9 mouse cellular contexts compared by ENCODE assay signal in the genomic region with DNA sequence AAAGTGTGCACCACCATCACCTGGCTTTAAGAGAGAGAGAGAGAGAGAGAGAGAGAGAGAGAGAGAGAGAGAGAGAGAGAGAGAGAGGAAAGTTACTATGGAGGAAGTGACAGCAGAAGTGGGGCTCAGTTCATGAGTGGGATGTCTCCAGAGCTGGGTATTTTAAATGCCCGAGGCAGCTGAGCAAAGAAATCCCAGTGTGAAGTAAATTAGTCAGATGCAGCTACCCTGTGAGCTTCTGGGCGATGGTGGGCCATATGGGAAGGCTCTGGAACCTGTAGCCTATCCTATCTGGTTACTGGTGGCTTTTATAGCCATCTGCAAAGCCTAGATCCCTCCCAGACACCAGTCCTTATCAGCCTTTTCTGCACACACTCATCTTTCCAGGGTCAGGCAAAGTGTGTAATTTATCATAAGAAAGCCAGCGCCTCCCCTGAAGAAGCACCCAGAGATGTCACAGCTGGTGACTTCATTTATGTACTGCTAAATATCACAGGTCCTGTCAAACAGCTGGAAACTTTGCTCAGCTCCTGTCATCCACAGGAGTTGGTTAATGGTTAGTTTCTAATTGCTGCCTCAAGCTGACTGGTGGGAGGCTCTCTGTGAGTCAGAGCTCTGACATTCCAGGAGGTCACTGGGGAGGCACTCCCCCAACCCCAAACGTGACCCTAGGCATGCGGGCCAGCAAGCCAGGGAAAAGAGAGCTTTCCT.
A peak's percentile ranks its signal among the peaks of the same experiment; 100 is the strongest.
DNase-seq lines count a peak whose midpoint lies in the region; ATAC-seq and TF ChIP-seq lines count a peak whose summit lies in the region.
"Had no signal": no experiment of that assay in that cellular context is flagged by ENCODE, and none has a peak within 500 bp of the region (broad histone marks: within the 10 kb centered on the region; RNA-seq: fewer than 3 reads in every experiment).

No protein-coding gene starts in this region.

- H3K27me3 ChIP-seq in embryonic facial prominence, embryonic 11.5 days (ENCODE audit: control insufficient read depth, insufficient read depth, low read length), result no peaks in the 10 kb centered on the region
- no peaks in the 10 kb centered on the region for H3K27me3 ChIP-seq in liver, embryonic 14.5 days (ENCODE audit: control insufficient read depth, insufficient read depth, low read length)
- H3K27me3 ChIP-seq in stomach, embryonic 14.5 days (ENCODE audit: control insufficient read depth, insufficient read depth, low read length), result no peaks in the 10 kb centered on the region
- H3K27me3 ChIP-seq in forebrain, embryonic 14.5 days (replicated peaks; ENCODE audit: control insufficient read depth, insufficient read depth, low read length), result no peaks in the 10 kb centered on the region
- H3K27me3 ChIP-seq: limb, embryonic 12.5 days had no signal

- H3K36me3 ChIP-seq in embryonic facial prominence, embryonic 11.5 days (replicated peaks; ENCODE audit: control insufficient read depth, insufficient read depth, low read depth, low read length), result no peaks in the 10 kb centered on the region
- H3K36me3 ChIP-seq in liver, embryonic 14.5 days (replicated peaks; ENCODE audit: control insufficient read depth, insufficient read depth, low read depth), result no peaks in the 10 kb centered on the region
- no peaks in the 10 kb centered on the region for H3K36me3 ChIP-seq in stomach, embryonic 14.5 days (ENCODE audit: control insufficient read depth, insufficient read depth, low read length)
- no peaks in the 10 kb centered on the region for H3K36me3 ChIP-seq in forebrain, embryonic 14.5 days (ENCODE audit: control insufficient read depth, insufficient read depth, low read length)
- H3K36me3 ChIP-seq: limb, embryonic 12.5 days had no signal

- no peaks in the 10 kb centered on the region for H3K9me3 ChIP-seq in embryonic facial prominence, embryonic 11.5 days (replicated peaks; ENCODE audit: control insufficient read depth, low read length)
- no peaks in the 10 kb centered on the region for H3K9me3 ChIP-seq in liver, embryonic 14.5 days (ENCODE audit: control insufficient read depth, low read length)
- no peaks in the 10 kb centered on the region for H3K9me3 ChIP-seq in stomach, embryonic 14.5 days (ENCODE audit: control insufficient read depth, low read depth, low read length)
- H3K9me3 ChIP-seq in forebrain, embryonic 14.5 days (replicated peaks; ENCODE audit: control insufficient read depth, low read length), result no peaks in the 10 kb centered on the region
- H3K9me3 ChIP-seq: limb, embryonic 12.5 days had no signal

- intact Hi-C loops in heart, postnatal 14 days (cut with DNase I), result loop anchor here (5.0 kb wide), 2 partner anchors 48 to 93 kb away; no protein-coding TSS in a partner anchor

- no peak for ATAC-seq in embryonic facial prominence, embryonic 11.5 days (replicated peaks; ENCODE audit: insufficient number of reproducible peaks, low FRiP score, low TSS enrichment, low read depth)
- ATAC-seq in liver, embryonic 14.5 days (ENCODE audit: insufficient read depth), result peak; percentile 86
- peak; percentile 69 for ATAC-seq in stomach, embryonic 14.5 days (ENCODE audit: insufficient number of reproducible peaks, insufficient read depth, low FRiP score, low read depth)
- ATAC-seq in forebrain, embryonic 14.5 days, result no peak
- ATAC-seq in inflammation-experienced regulatory T-cells, adult 6 months, result no peak

- no peak overlapping the region for H3K4me3 ChIP-seq in embryonic facial prominence, embryonic 11.5 days (ENCODE audit: low read depth, low read length)
- no peak overlapping the region for H3K4me3 ChIP-seq in liver, embryonic 14.5 days (ENCODE audit: insufficient read depth in 1 of 2, low read depth in 2 of 2, low read length in 2 of 2)
- no peak overlapping the region for H3K4me3 ChIP-seq in stomach, embryonic 14.5 days (ENCODE audit: low read depth, low read length)
- H3K4me3 ChIP-seq in forebrain, embryonic 14.5 days (ENCODE audit: low read depth, low read length), result no peak overlapping the region
- H3K4me3 ChIP-seq: limb, embryonic 12.5 days had no signal

- no peak overlapping the region for H3K4me2 ChIP-seq in embryonic facial prominence, embryonic 11.5 days (ENCODE audit: low read depth, low read length)
- peak overlapping the region; percentile 1; the same call in 1 of the 2 replicates for H3K4me2 ChIP-seq in liver, embryonic 14.5 days (ENCODE audit: low read depth)
- H3K4me2 ChIP-seq in stomach, embryonic 14.5 days (replicated peaks; ENCODE audit: low read depth, low read length), result no peak overlapping the region
- H3K4me2 ChIP-seq in forebrain, embryonic 14.5 days (ENCODE audit: low read length), result no peak overlapping the region
- H3K4me2 ChIP-seq: limb, embryonic 12.5 days had no signal

- TF ChIP-seq EP300 in liver, embryonic 14.5 days (IDR thresholded peaks at IDR 0.05; ENCODE audit: low read depth), result peak; percentile 70

- no peaks in the 10 kb centered on the region for H3K4me1 ChIP-seq in embryonic facial prominence, embryonic 11.5 days (ENCODE audit: control insufficient read depth, insufficient read depth, low read length)
- peaks cover 17 to 38% of the 10 kb centered on the region in 2 experiments for H3K4me1 ChIP-seq in liver, embryonic 14.5 days (replicated peaks; ENCODE audit: control insufficient read depth in 2 of 2, insufficient read depth in 2 of 2, low read length in 1 of 2)
- peaks cover 24% of the 10 kb centered on the region for H3K4me1 ChIP-seq in stomach, embryonic 14.5 days (ENCODE audit: control insufficient read depth, insufficient read depth, low read length)
- H3K4me1 ChIP-seq in forebrain, embryonic 14.5 days (ENCODE audit: control insufficient read depth, insufficient read depth, low read length), result no peaks in the 10 kb centered on the region

- WGBS in embryonic facial prominence, embryonic 11.5 days, result 36% methylated on average over 5 of the region's 5 CpGs
- WGBS in liver, embryonic 14.5 days (ENCODE audit: insufficient replicate concordance), result 24% methylated on average over 5 of the region's 5 CpGs
- 5% methylated on average over 5 of the region's 5 CpGs for WGBS in stomach, embryonic 14.5 days
- WGBS in forebrain, embryonic 14.5 days, result 53% methylated on average over 5 of the region's 5 CpGs

- no peak overlapping the region for H3K9ac ChIP-seq in embryonic facial prominence, embryonic 11.5 days (replicated peaks; ENCODE audit: low read length)
- H3K9ac ChIP-seq in liver, embryonic 14.5 days (replicated peaks), result 0 out of 2 replicates have a peak overlapping the region, but pooled peaks have one; percentile 11
- no peak overlapping the region for H3K9ac ChIP-seq in stomach, embryonic 14.5 days (replicated peaks; ENCODE audit: low read depth, low read length)
- H3K9ac ChIP-seq in forebrain, embryonic 14.5 days (ENCODE audit: low read length), result no peak overlapping the region
- H3K9ac ChIP-seq: limb, embryonic 12.5 days had no signal

- H3K27ac ChIP-seq in embryonic facial prominence, embryonic 11.5 days (replicated peaks; ENCODE audit: low read depth, low read length), result no peak overlapping the region
- H3K27ac ChIP-seq in liver, embryonic 14.5 days, result no peak overlapping the region
- peak overlapping the region; percentile 29; the same call in 1 of the 2 replicates for H3K27ac ChIP-seq in stomach, embryonic 14.5 days (ENCODE audit: low read length)
- no peak overlapping the region for H3K27ac ChIP-seq in forebrain, embryonic 14.5 days (ENCODE audit: low read depth, low read length)
- H3K27ac ChIP-seq: limb, embryonic 12.5 days had no signal

- TF ChIP-seq CTCF in liver, embryonic 14.5 days (IDR thresholded peaks at IDR 0.05; ENCODE audit: low read depth), result no peak

- DNase-seq in adipocyte (ENCODE audit: low spot score), result peak; percentile 40
- DNase-seq in embryonic facial prominence, embryonic 11.5 days (ENCODE audit: low spot score), result peak; percentile 12
- peak; percentile 50 to 70 for DNase-seq in heart, postnatal 14 days
- DNase-seq in liver, embryonic 14.5 days (ENCODE audit: low read depth in 3 of 3, low spot score in 3 of 3), result peak; percentile 34 to 43 (median 42)
- DNase-seq in forebrain, embryonic 14.5 days (ENCODE audit: low spot score), result no peak
- no peak for DNase-seq in spleen, postnatal 36 days (ENCODE audit: low spot score in 2 of 2)

Comparison
In these comparisons a context has a peak if more than half of its experiments do, and no peak if none do; other contexts are left out.
1. DNase-seq: peak in adipocyte (single experiment), embryonic facial prominence, embryonic 11.5 days (single experiment), heart, postnatal 14 days (2 of 2) and liver, embryonic 14.5 days (3 of 3); none in forebrain, embryonic 14.5 days (single experiment) and spleen, postnatal 36 days (0 of 2).
2. ATAC-seq: peak in liver, embryonic 14.5 days (single experiment) and stomach, embryonic 14.5 days (single experiment); none in embryonic facial prominence, embryonic 11.5 days (single experiment), forebrain, embryonic 14.5 days (single experiment) and inflammation-experienced regulatory T-cells, adult 6 months (single experiment).